11 mouse cellular contexts compared by ENCODE assay signal in genomic region chr4:63401620-63402019, GRCm38 (mm10). TPM values are rescaled to one million over a fixed set of nuclear protein-coding genes. Genes with fewer than 3 reads are reported as not detected.
A peak's percentile ranks its signal among the peaks of the same experiment; 100 is the strongest.
DNase-seq lines count a peak whose midpoint lies in the region; ATAC-seq and TF ChIP-seq lines count a peak whose summit lies in the region.
"Had no signal": no experiment of that assay in that cellular context is flagged by ENCODE, and none has a peak within 500 bp of the region (broad histone marks: within the 10 kb centered on the region; RNA-seq: fewer than 3 reads in every experiment).

No protein-coding gene starts in this region.

- no peak overlapping the region for H3K4me2 ChIP-seq in hindbrain, embryonic 12.5 days (replicated peaks)
- H3K4me2 ChIP-seq in hindbrain, embryonic 16.5 days (ENCODE audit: low read length): no peak overlapping the region
- H3K4me2 ChIP-seq in heart, embryonic 13.5 days: peak overlapping the region; percentile 65
- peak overlapping the region; percentile 21 for H3K4me2 ChIP-seq in liver, embryonic 16.5 days (ENCODE audit: low read depth, low read length)

- DNase-seq in MEL (ENCODE audit: low read depth, low spot score): peak; percentile 75
- DNase-seq in testis, postnatal 10 days (ENCODE audit: low spot score): no peak
- DNase-seq in Muller cell, postnatal 12 days (ENCODE audit: inconsistent ontology term): no peak
- DNase-seq in ovary, postnatal 14 days (ENCODE audit: low spot score): no peak
- DNase-seq: layer of hippocampus, adult 9-11 months had no signal

- no peaks in the 10 kb centered on the region; the same call in 1 of the 2 replicates for H3K79me2 ChIP-seq in MEL (ENCODE audit: control insufficient read depth, insufficient read depth, low read length, poor library complexity)

- H3K27ac ChIP-seq in hindbrain, embryonic 12.5 days: no peak overlapping the region
- H3K27ac ChIP-seq in hindbrain, embryonic 16.5 days (ENCODE audit: low read depth, low read length): no peak overlapping the region
- peak overlapping the region; percentile 67 for H3K27ac ChIP-seq in MEL (ENCODE audit: control insufficient read depth, low read depth, low read length)
- peak overlapping the region; percentile 91; the same call in 1 of the 2 replicates for H3K27ac ChIP-seq in heart, embryonic 13.5 days (replicated peaks)
- peak overlapping the region; percentile 68 for H3K27ac ChIP-seq in liver, embryonic 16.5 days (ENCODE audit: low read length)

- no peaks in the 10 kb centered on the region for H3K36me3 ChIP-seq in hindbrain, embryonic 12.5 days
- no peaks in the 10 kb centered on the region for H3K36me3 ChIP-seq in hindbrain, embryonic 16.5 days (ENCODE audit: control insufficient read depth, insufficient read depth, low read length)
- H3K36me3 ChIP-seq in MEL (ENCODE audit: control insufficient read depth in 1 of 2, insufficient read depth in 2 of 2, low read length in 2 of 2): peaks cover 0 to 46% of the 10 kb centered on the region in 2 experiments; a peak in 2 of 4 replicates
- no peaks in the 10 kb centered on the region for H3K36me3 ChIP-seq in heart, embryonic 13.5 days
- H3K36me3 ChIP-seq in liver, embryonic 16.5 days (ENCODE audit: control insufficient read depth, insufficient read depth): no peaks in the 10 kb centered on the region

- no peaks in the 10 kb centered on the region for H3K27me3 ChIP-seq in hindbrain, embryonic 12.5 days
- H3K27me3 ChIP-seq in hindbrain, embryonic 16.5 days (replicated peaks; ENCODE audit: control insufficient read depth, insufficient read depth, low read length): no peaks in the 10 kb centered on the region
- H3K27me3 ChIP-seq in MEL (ENCODE audit: control insufficient read depth in 1 of 2, insufficient read depth in 2 of 2, low read length in 2 of 2): no peaks in the 10 kb centered on the region
- 0 out of 2 replicates have a peak, but pooled peaks cover 7% of the 10 kb centered on the region for H3K27me3 ChIP-seq in heart, embryonic 13.5 days (replicated peaks)
- no peaks in the 10 kb centered on the region for H3K27me3 ChIP-seq in liver, embryonic 16.5 days (ENCODE audit: control insufficient read depth, insufficient read depth, low read depth, low read length)

- H3K4me1 ChIP-seq in hindbrain, embryonic 12.5 days: peaks cover 58% of the 10 kb centered on the region
- peaks cover 29% of the 10 kb centered on the region for H3K4me1 ChIP-seq in hindbrain, embryonic 16.5 days (ENCODE audit: control insufficient read depth, insufficient read depth, low read depth, low read length)
- H3K4me1 ChIP-seq in MEL (ENCODE audit: control insufficient read depth in 1 of 2, insufficient read depth in 2 of 2, low read length in 2 of 2): peaks cover 7 to 71% of the 10 kb centered on the region in 2 experiments; a peak in 3 of 4 replicates
- peaks cover 74% of the 10 kb centered on the region for H3K4me1 ChIP-seq in heart, embryonic 13.5 days
- peaks cover 50% of the 10 kb centered on the region for H3K4me1 ChIP-seq in liver, embryonic 16.5 days (ENCODE audit: control insufficient read depth, low read depth, low read length)

- no peak for ATAC-seq in hindbrain, embryonic 12.5 days (ENCODE audit: low FRiP score)
- ATAC-seq in hindbrain, embryonic 16.5 days: no peak
- ATAC-seq in heart, embryonic 13.5 days (ENCODE audit: extremely low read depth, insufficient number of reproducible peaks, low FRiP score, low TSS enrichment): no peak
- ATAC-seq in liver, embryonic 16.5 days (ENCODE audit: low read depth): no peak

- no peak for TF ChIP-seq CTCF in MEL (IDR thresholded peaks at IDR 0.05 in 2 of 3, conservative IDR thresholded peaks at IDR 0.05 in 1 of 3; ENCODE audit: control insufficient read depth in 1 of 3, insufficient read depth in 1 of 3, low read depth in 2 of 3, low read length in 3 of 3, poor library complexity in 1 of 3, severe bottlenecking in 1 of 3)

- no peak overlapping the region for H3K4me3 ChIP-seq in hindbrain, embryonic 12.5 days
- H3K4me3 ChIP-seq in hindbrain, embryonic 16.5 days (ENCODE audit: low read length): no peak overlapping the region
- peak overlapping the region in 1 of 2 experiments; percentile 4; a peak in 1 of 4 replicates for H3K4me3 ChIP-seq in MEL (ENCODE audit: control insufficient read depth in 1 of 2, insufficient read depth in 1 of 2, low read depth in 2 of 2, low read length in 2 of 2)
- H3K4me3 ChIP-seq in heart, embryonic 13.5 days: no peak overlapping the region
- peak overlapping the region; percentile 50 for H3K4me3 ChIP-seq in liver, embryonic 16.5 days (ENCODE audit: low read depth, low read length)

- H3K9ac ChIP-seq in hindbrain, embryonic 12.5 days: 0 out of 2 replicates have a peak overlapping the region, but pooled peaks have one; percentile 4
- H3K9ac ChIP-seq in hindbrain, embryonic 16.5 days (ENCODE audit: low read depth, low read length): no peak overlapping the region
- peak overlapping the region; percentile 2 for H3K9ac ChIP-seq in MEL (ENCODE audit: control insufficient read depth, low read depth, low read length, poor library complexity, severe bottlenecking)
- no peak overlapping the region for H3K9ac ChIP-seq in heart, embryonic 13.5 days
- no peak overlapping the region; the same call in 1 of the 2 replicates for H3K9ac ChIP-seq in liver, embryonic 16.5 days (ENCODE audit: low read depth, low read length)

- TF ChIP-seq RAD21 in MEL (IDR thresholded peaks at IDR 0.05; ENCODE audit: low read depth, low read length): no peak

- 87% methylated on average over 6 of the region's 6 CpGs for WGBS in hindbrain, embryonic 12.5 days
- 76% methylated on average over 6 of the region's 6 CpGs for WGBS in hindbrain, embryonic 16.5 days
- WGBS in heart, embryonic 13.5 days: 64% methylated on average over 6 of the region's 6 CpGs
- WGBS in liver, embryonic 16.5 days (ENCODE audit: insufficient replicate concordance): 31% methylated on average over 6 of the region's 6 CpGs

- TF ChIP-seq POLR2A in MEL (IDR thresholded peaks at IDR 0.05; ENCODE audit: control insufficient read depth in 1 of 2, insufficient read depth in 1 of 2, low read depth in 1 of 2, low read length in 2 of 2, poor library complexity in 1 of 2): no peak

- TF ChIP-seq EP300 in MEL (IDR thresholded peaks at IDR 0.05; ENCODE audit: low read depth in 1 of 2, low read length in 2 of 2): peak; percentile 6 to 11; a peak in 1 of 4 replicates

- H3K9me3 ChIP-seq in hindbrain, embryonic 12.5 days (replicated peaks): no peaks in the 10 kb centered on the region
- H3K9me3 ChIP-seq in hindbrain, embryonic 16.5 days (ENCODE audit: control insufficient read depth, low read length): no peaks in the 10 kb centered on the region
- H3K9me3 ChIP-seq in MEL (replicated peaks; ENCODE audit: insufficient read depth, low read length): no peaks in the 10 kb centered on the region
- H3K9me3 ChIP-seq in heart, embryonic 13.5 days: no peaks in the 10 kb centered on the region
- H3K9me3 ChIP-seq in liver, embryonic 16.5 days (replicated peaks; ENCODE audit: control insufficient read depth, low read length): no peaks in the 10 kb centered on the region

TF ChIP-seq in MEL, 35 proteins besides CTCF, POLR2A, EP300 and RAD21 (continues in another document):
- TF ChIP-seq MAX (IDR thresholded peaks at IDR 0.05; ENCODE audit: low read length) (peak; percentile 21; the same call in 1 of the 2 replicates), POLR2AphosphoS5 (IDR thresholded peaks at IDR 0.05; ENCODE audit: borderline replicate concordance, low read depth, low read length) (no peak), MYC (IDR thresholded peaks at IDR 0.05; ENCODE audit: low read depth, low read length) (0 out of 2 replicates have a peak, but pooled peaks have one; percentile 21), CHD2 (IDR thresholded peaks at IDR 0.05; ENCODE audit: low read length) (no peak), ETS1 (IDR thresholded peaks at IDR 0.05; ENCODE audit: low read depth, low read length) (peak; percentile 23; the same call in 1 of the 2 replicates)

RNA-seq across cellular contexts. Expression of gene Akna, which starts 1.5 kb away (rescaled TPM):
- 10.4 and 10.9 TPM in 2 replicates for polyA plus RNA-seq in hindbrain, embryonic 12.5 days (2016; fragmentation: Nextera tagmentation; extraction: Ambion mirVana)
- polyA plus RNA-seq in hindbrain, embryonic 16.5 days (2015; fragmentation: Nextera tagmentation; extraction: Ambion mirVana): 4.6 and 6.5 TPM in 2 replicates
- total RNA-seq in MEL (2012; rRNA removed): 3.9 and 6.2 TPM in 2 replicates
- polyA plus RNA-seq in MEL (2012; ENCODE audit: insufficient read depth in 1 of 2, insufficient read length in 2 of 2, low read depth in 1 of 2, low replicate concordance in 2 of 2, missing spikeins in 1 of 2): 10 to 100 TPM in 1 of 2 experiments, not detected in 1; 14.1 TPM
- polyA plus RNA-seq in heart, embryonic 13.5 days (2015; fragmentation: Nextera tagmentation; extraction: Ambion mirVana): 2.8 and 3.5 TPM in 2 replicates
- 5.1 and 6.1 TPM in 2 replicates for polyA plus RNA-seq in liver, embryonic 16.5 days (2015; fragmentation: Nextera tagmentation; extraction: Ambion mirVana)

RNA-seq across cellular contexts. Expression of gene Orm2, which starts 39.4 kb away (rescaled TPM):
- polyA plus RNA-seq in hindbrain, embryonic 12.5 days (2016; fragmentation: Nextera tagmentation; extraction: Ambion mirVana): not detected in 2 replicates
- polyA plus RNA-seq in hindbrain, embryonic 16.5 days (2015; fragmentation: Nextera tagmentation; extraction: Ambion mirVana): not detected in 2 replicates
- total RNA-seq in MEL (2012; rRNA removed): not detected in 2 replicates
- not detected for polyA plus RNA-seq in MEL (2012; ENCODE audit: insufficient read depth in 1 of 2, insufficient read length in 2 of 2, low read depth in 1 of 2, low replicate concordance in 2 of 2, missing spikeins in 1 of 2)
- not detected in 2 replicates for polyA plus RNA-seq in heart, embryonic 13.5 days (2015; fragmentation: Nextera tagmentation; extraction: Ambion mirVana)
- polyA plus RNA-seq in liver, embryonic 16.5 days (2015; fragmentation: Nextera tagmentation; extraction: Ambion mirVana): not detected in 2 replicates
- total RNA-seq: neutrophil, adult 5-6 weeks had no signal
- polyA plus RNA-seq: brain, embryonic 14.5 days had no signal

RNA-seq across cellular contexts. Expression of gene Orm3, which starts 45.7 kb away (rescaled TPM):
- polyA plus RNA-seq in hindbrain, embryonic 12.5 days (2016; fragmentation: Nextera tagmentation; extraction: Ambion mirVana): not detected in 2 replicates
- polyA plus RNA-seq in hindbrain, embryonic 16.5 days (2015; fragmentation: Nextera tagmentation; extraction: Ambion mirVana): not detected in 2 replicates
- total RNA-seq in MEL (2012; rRNA removed): not detected in 2 replicates
- polyA plus RNA-seq in MEL (2012; ENCODE audit: insufficient read depth in 1 of 2, insufficient read length in 2 of 2, low read depth in 1 of 2, low replicate concordance in 2 of 2, missing spikeins in 1 of 2): not detected
- not detected in 2 replicates for polyA plus RNA-seq in heart, embryonic 13.5 days (2015; fragmentation: Nextera tagmentation; extraction: Ambion mirVana)
- polyA plus RNA-seq in liver, embryonic 16.5 days (2015; fragmentation: Nextera tagmentation; extraction: Ambion mirVana): not detected in 2 replicates
- total RNA-seq: neutrophil, adult 5-6 weeks had no signal
- polyA plus RNA-seq: brain, embryonic 14.5 days had no signal

RNA-seq across cellular contexts. Expression of gene Orm1, which starts 57.3 kb away (rescaled TPM):
- polyA plus RNA-seq in hindbrain, embryonic 12.5 days (2016; fragmentation: Nextera tagmentation; extraction: Ambion mirVana): not detected in 2 replicates
- not detected in 2 replicates for polyA plus RNA-seq in hindbrain, embryonic 16.5 days (2015; fragmentation: Nextera tagmentation; extraction: Ambion mirVana)
- not detected in 2 replicates for total RNA-seq in MEL (2012; rRNA removed)
- not detected for polyA plus RNA-seq in MEL (2012; ENCODE audit: insufficient read depth in 1 of 2, insufficient read length in 2 of 2, low read depth in 1 of 2, low replicate concordance in 2 of 2, missing spikeins in 1 of 2)
- not detected in 2 replicates for polyA plus RNA-seq in heart, embryonic 13.5 days (2015; fragmentation: Nextera tagmentation; extraction: Ambion mirVana)
- polyA plus RNA-seq in liver, embryonic 16.5 days (2015; fragmentation: Nextera tagmentation; extraction: Ambion mirVana): 1.0 and 1.1 TPM in 2 replicates
- total RNA-seq: neutrophil, adult 5-6 weeks had no signal
- polyA plus RNA-seq: brain, embryonic 14.5 days had no signal

Comparison
In these comparisons a context has a peak if more than half of its experiments do, and no peak if none do; other contexts are left out.
1. H3K9ac ChIP-seq: peak in hindbrain, embryonic 12.5 days (single experiment) and MEL (single experiment); none in hindbrain, embryonic 16.5 days (single experiment), heart, embryonic 13.5 days (single experiment) and liver, embryonic 16.5 days (single experiment).
2. H3K27ac ChIP-seq: peak in MEL (single experiment), heart, embryonic 13.5 days (single experiment) and liver, embryonic 16.5 days (single experiment); none in hindbrain, embryonic 12.5 days (single experiment) and hindbrain, embryonic 16.5 days (single experiment).
3. H3K4me2 ChIP-seq: peak in heart, embryonic 13.5 days (single experiment) and liver, embryonic 16.5 days (single experiment); none in hindbrain, embryonic 12.5 days (single experiment) and hindbrain, embryonic 16.5 days (single experiment).